Mouse (Mus musculus): Measurements from ENCODE around the gene Zfp329. TPM values are rescaled to one million over a fixed set of nuclear protein-coding genes. Genes with fewer than 3 reads are reported as not detected.
"Not testable (repeated sequence)": the region's sequence is repeated elsewhere in the genome, so short reads cannot be mapped to it uniquely, and the experiment has no call there.

The Zfp329 gene
- polyA plus RNA-seq, 1 experiment = 1.0 TPM

DNA sequence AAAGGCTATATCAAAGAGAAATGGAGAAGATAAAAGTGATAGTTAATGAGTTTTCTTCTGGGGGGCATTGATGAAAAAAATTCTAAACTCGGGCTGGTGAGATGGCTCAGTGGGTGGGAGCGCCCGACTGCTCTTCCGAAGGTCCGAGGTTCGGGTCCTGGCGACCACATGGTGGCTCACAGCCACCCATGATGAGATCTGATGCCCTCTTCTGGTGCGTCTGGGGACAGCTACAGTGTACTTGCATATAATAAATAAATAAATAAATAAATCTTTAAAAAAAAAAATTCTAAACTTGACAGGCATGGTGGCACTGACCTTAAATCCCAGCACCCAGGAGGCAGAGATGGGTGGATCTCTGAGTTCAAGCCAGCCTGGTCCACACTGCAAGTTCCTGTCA is 3.1 kb downstream of the Zfp329 start:
- Histone ChIP-seq H3K4me3 (no peak overlapping the region), H3K36me3 (ENCODE audit: control insufficient read depth, insufficient read depth) (peaks cover 11% of the 10 kb centered on the region), H3ac (ENCODE audit: control insufficient read depth, insufficient read length) (no peak overlapping the region), H3K4me2 (ENCODE audit: low read depth) (no peak overlapping the region), H3K27me3 (ENCODE audit: control insufficient read depth, insufficient read depth, insufficient read length) (no peaks in the 10 kb centered on the region), H3K79me2 (ENCODE audit: control insufficient read depth, insufficient read depth) (peaks cover 11% of the 10 kb centered on the region)
- TF ChIP-seq TCF3 (IDR thresholded peaks at IDR 0.05; ENCODE audit: insufficient read length, low read depth) (no peak), USF1 (IDR thresholded peaks at IDR 0.05; ENCODE audit: low read depth) (no peak), TCF12 (IDR thresholded peaks at IDR 0.05; ENCODE audit: insufficient read depth, poor library complexity, severe bottlenecking) (no peak), SRF (IDR thresholded peaks at IDR 0.05; ENCODE audit: control insufficient read depth, insufficient read length, low read depth) (no peak), MAX (IDR thresholded peaks at IDR 0.05; ENCODE audit: low read depth) (no peak), CEBPB (IDR thresholded peaks at IDR 0.05; ENCODE audit: insufficient read depth, poor library complexity, severe bottlenecking) (no peak), MYOG (IDR thresholded peaks at IDR 0.05; ENCODE audit: control insufficient read depth in 1 of 3, insufficient read depth in 1 of 3, insufficient read length in 2 of 3, low read depth in 2 of 3) (no peak), E2F4 (IDR thresholded peaks at IDR 0.05; ENCODE audit: insufficient read depth) (no peak)

DNA sequence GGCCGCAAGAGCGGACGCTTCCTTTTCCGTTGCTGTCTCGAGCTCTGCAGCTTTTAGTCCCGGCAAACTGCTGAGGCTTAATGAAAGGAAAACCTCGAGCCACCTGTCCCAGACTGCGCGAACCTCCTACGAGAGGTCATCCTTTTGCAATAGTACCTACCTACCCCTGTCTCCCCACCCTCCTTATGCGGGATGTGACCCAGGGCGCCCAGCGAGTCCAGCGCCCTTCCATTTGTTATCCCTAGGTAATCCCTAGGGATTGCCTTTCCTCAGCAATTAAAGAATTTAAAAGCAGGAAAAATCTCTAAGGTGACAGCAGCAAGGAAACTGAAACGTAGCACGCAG is 15.0 kb downstream of the Zfp329 start:
- TF ChIP-seq POLR2A (IDR thresholded peaks at IDR 0.05; ENCODE audit: insufficient read length, low read depth) (no peak), POLR2AphosphoS2 (IDR thresholded peaks at IDR 0.05; ENCODE audit: insufficient read length, low read depth) (no peak), MYOG (IDR thresholded peaks at IDR 0.05; ENCODE audit: control insufficient read depth in 1 of 3, insufficient read depth in 1 of 3, insufficient read length in 2 of 3, low read depth in 2 of 3) (no peak), SRF (IDR thresholded peaks at IDR 0.05; ENCODE audit: control insufficient read depth, insufficient read length, low read depth) (no peak), REST (IDR thresholded peaks at IDR 0.05; ENCODE audit: insufficient read depth, insufficient read length) (no peak), TCF3 (IDR thresholded peaks at IDR 0.05; ENCODE audit: insufficient read length, low read depth) (no peak), MAX (IDR thresholded peaks at IDR 0.05; ENCODE audit: low read depth) (no peak), E2F4 (IDR thresholded peaks at IDR 0.05; ENCODE audit: insufficient read depth) (no peak), CEBPB (IDR thresholded peaks at IDR 0.05; ENCODE audit: insufficient read depth, poor library complexity, severe bottlenecking) (no peak), TCF12 (IDR thresholded peaks at IDR 0.05; ENCODE audit: insufficient read depth, poor library complexity, severe bottlenecking) (no peak)
- H3ac ChIP-seq (ENCODE audit: control insufficient read depth, insufficient read length) = no peak overlapping the region
- no peaks in the 10 kb centered on the region for H3K27me3 ChIP-seq (ENCODE audit: control insufficient read depth, insufficient read depth, insufficient read length)
- H3K79me2 ChIP-seq (ENCODE audit: control insufficient read depth, insufficient read depth) = no peaks in the 10 kb centered on the region
- no peak overlapping the region for H3K4me3 ChIP-seq
- peaks cover 23% of the 10 kb centered on the region for H3K36me3 ChIP-seq (ENCODE audit: control insufficient read depth, insufficient read depth)
- no peak overlapping the region for H3K4me2 ChIP-seq (ENCODE audit: low read depth)

DNA sequence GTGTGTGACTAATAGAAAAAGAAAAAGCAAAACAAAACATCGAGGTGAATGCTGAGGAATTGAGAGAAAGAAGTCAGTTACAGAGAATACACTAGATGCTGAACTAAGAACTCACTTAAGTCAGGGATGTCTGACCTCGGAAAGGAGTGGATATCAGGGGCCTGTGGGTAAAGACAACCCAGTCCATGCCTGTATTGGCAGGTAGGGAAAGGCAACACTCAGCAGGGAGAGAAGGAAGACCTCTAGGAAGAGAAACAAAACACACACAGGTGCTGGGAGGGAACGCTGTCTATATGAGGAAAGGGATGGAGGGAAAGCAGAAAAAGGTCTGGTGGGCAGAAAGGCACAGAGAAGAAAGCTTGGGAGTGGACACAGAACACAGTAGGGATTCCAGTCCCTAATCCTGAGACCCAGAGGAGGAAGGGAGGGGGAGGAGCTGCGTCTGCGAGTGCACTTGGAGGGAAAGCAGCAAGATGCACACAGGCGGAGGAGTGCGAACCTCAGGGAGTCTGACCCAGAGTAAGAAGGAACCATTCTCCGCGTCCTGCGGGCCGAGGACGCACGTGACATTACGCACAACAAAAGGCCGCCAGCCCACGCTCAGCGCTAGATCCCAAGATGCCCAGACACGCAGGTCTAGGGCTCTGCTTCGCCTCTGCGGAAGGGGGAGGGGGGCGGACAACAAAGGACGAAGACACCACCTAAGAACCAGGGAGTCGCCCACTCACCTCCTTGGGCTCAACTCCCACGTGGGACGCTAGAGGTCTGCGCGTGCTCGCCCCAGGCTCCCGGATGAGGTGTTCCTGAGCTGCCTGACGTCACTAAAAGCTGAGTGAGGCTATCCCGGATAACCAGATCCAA is 15.6 kb downstream of the Zfp329 start, which contains the start of gene Zscan18:
Gene Zscan18, minus strand, starts transcription at position 770 of the 861 bp plus-strand sequence.
- Histone ChIP-seq H3K4me2 (ENCODE audit: low read depth) (no peak within 1 kb of the TSS), H3K4me3 (no peak within 1 kb of the TSS), H3K79me2 (ENCODE audit: control insufficient read depth, insufficient read depth) (no peaks in the 10 kb centered on the region), H3K27me3 (ENCODE audit: control insufficient read depth, insufficient read depth, insufficient read length) (no peaks in the 10 kb centered on the region), H3K36me3 (ENCODE audit: control insufficient read depth, insufficient read depth) (peaks cover 19% of the 10 kb centered on the region), H3ac (ENCODE audit: control insufficient read depth, insufficient read length) (no peak within 1 kb of the TSS)
- no peak for TF ChIP-seq MYOG (IDR thresholded peaks at IDR 0.05; ENCODE audit: control insufficient read depth in 1 of 3, insufficient read depth in 1 of 3, insufficient read length in 2 of 3, low read depth in 2 of 3)
- no peak for TF ChIP-seq POLR2AphosphoS2 (IDR thresholded peaks at IDR 0.05; ENCODE audit: insufficient read length, low read depth)
- no peak for TF ChIP-seq USF1 (IDR thresholded peaks at IDR 0.05; ENCODE audit: low read depth)
- no peak for TF ChIP-seq SRF (IDR thresholded peaks at IDR 0.05; ENCODE audit: control insufficient read depth, insufficient read length, low read depth)

DNA sequence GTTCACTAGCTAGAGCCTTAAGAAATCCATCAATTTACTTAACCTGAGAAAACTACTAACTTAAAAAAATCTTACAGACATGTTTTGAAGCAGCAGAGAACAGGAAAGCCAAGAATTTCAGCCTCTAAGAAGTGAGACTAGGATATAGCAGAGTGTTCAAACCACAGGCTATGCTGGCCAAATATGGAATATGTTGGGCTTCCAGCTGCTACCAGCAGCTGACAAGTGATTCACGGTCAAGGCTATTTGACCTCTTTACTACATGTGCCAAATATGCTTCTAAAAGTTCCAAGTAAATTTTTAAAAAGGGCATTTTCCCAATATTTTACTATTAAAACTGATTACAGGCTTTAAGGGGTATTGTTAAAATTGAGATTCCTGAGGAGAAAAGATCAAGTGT is 19.1 kb downstream of the Zfp329 start:
- Histone ChIP-seq H3ac (ENCODE audit: control insufficient read depth, insufficient read length) (no peak overlapping the region), H3K4me2 (ENCODE audit: low read depth) (peak overlapping the region; percentile 12), H3K27me3 (ENCODE audit: control insufficient read depth, insufficient read depth, insufficient read length) (no peaks in the 10 kb centered on the region), H3K4me3 (no peak overlapping the region), H3K36me3 (ENCODE audit: control insufficient read depth, insufficient read depth) (no peaks in the 10 kb centered on the region), H3K79me2 (ENCODE audit: control insufficient read depth, insufficient read depth) (no peaks in the 10 kb centered on the region)
- TF ChIP-seq MAX (IDR thresholded peaks at IDR 0.05; ENCODE audit: low read depth) = no peak
- peak; percentile 29 to 54 (median 39) for TF ChIP-seq MYOD1 (IDR thresholded peaks at IDR 0.05; ENCODE audit: control insufficient read depth in 1 of 3, insufficient read length in 2 of 3, low read depth in 2 of 3)
- TF ChIP-seq SRF (IDR thresholded peaks at IDR 0.05; ENCODE audit: control insufficient read depth, insufficient read length, low read depth) = peak; percentile 74
- no peak for TF ChIP-seq POLR2A (IDR thresholded peaks at IDR 0.05; ENCODE audit: insufficient read length, low read depth)

DNA sequence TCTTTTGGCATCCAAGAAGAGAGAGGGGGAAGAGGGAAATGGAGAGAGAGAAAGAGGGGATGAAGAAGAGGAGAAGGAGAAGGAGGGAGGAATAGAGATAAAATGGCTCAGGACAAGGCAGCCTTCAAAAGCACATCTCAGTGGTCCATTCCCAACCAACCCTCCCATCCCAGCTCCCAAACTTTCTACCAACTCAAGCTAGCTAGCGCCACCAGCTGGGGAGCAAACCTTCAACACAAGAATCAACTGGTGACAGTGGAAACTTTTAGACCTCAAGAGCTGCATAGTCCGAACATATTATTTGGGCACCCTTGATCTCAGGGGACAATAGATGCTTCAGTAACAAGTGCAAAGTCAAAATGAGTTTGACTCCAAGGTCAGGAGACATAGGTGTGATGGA is 20.7 kb downstream of the Zfp329 start:
- H3K4me3 ChIP-seq = no peak overlapping the region
- H3K79me2 ChIP-seq (ENCODE audit: control insufficient read depth, insufficient read depth) = no peaks in the 10 kb centered on the region
- H3ac ChIP-seq (ENCODE audit: control insufficient read depth, insufficient read length) = no peak overlapping the region
- H3K27me3 ChIP-seq (ENCODE audit: control insufficient read depth, insufficient read depth, insufficient read length) = no peaks in the 10 kb centered on the region
- no peaks in the 10 kb centered on the region for H3K36me3 ChIP-seq (ENCODE audit: control insufficient read depth, insufficient read depth)
- TF ChIP-seq TCF12 (IDR thresholded peaks at IDR 0.05; ENCODE audit: insufficient read depth, poor library complexity, severe bottlenecking) (no peak), CEBPB (IDR thresholded peaks at IDR 0.05; ENCODE audit: insufficient read depth, poor library complexity, severe bottlenecking) (no peak)
- H3K4me2 ChIP-seq (ENCODE audit: low read depth) = no peak overlapping the region

DNA sequence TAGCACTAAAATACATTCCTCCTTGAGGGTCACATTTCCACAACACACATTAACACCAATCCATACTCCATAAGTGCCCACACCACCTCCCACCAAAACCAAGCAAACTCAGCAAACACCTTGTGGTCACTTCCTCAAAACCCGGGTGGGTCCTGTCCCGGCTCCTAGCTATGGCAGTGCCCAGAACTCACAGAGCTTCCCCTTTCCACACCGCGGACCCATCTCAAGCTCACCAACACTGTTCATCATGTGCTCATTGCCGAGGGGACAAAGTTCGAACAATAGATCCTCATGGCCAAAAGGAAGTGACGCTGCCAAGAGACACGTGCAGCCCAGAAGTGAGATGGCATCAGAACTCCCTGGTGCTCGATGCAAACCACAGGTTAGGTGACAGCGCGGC is 26.0 kb downstream of the Zfp329 start:
- not testable (repeated sequence) for H3ac ChIP-seq (ENCODE audit: control insufficient read depth, insufficient read length); H3K79me2 ChIP-seq (ENCODE audit: control insufficient read depth, insufficient read depth); H3K4me3 ChIP-seq; H3K4me2 ChIP-seq (ENCODE audit: low read depth); H3K27me3 ChIP-seq (ENCODE audit: control insufficient read depth, insufficient read depth, insufficient read length); H3K36me3 ChIP-seq (ENCODE audit: control insufficient read depth, insufficient read depth)
